Mouse (Mus musculus) cortical plate, adult 2 months (tissue): ENCODE results near the gene D930020B18Rik.

Source experiments
- CTCF ChIP-seq: fragments of 200-500 bp; IDR thresholded peaks from 2 replicates; pipeline ENCODE4 v1.5.1; 2011; ENCODE audit warnings: mild to moderate bottlenecking, control low read depth, low read length; ENCODE audit not compliant: insufficient read depth; ENCODE audit errors: extremely low read depth
- POLR2A ChIP-seq: fragments of 200-500 bp; IDR thresholded peaks from 2 replicates; pipeline ENCODE4 v1.6.1; 2011; ENCODE audit warnings: mild to moderate bottlenecking, low read length, control low read depth; ENCODE audit not compliant: insufficient read depth; ENCODE audit errors: extremely low read depth

GRCm38 (mm10) chr10:121718896-121719585 is 77.7 kb downstream of the D930020B18Rik start:
- TF ChIP-seq CTCF (no peak), POLR2A (no peak)
